Mouse (Mus musculus): Measurements from ENCODE around the gene Stap2.

DNA sequence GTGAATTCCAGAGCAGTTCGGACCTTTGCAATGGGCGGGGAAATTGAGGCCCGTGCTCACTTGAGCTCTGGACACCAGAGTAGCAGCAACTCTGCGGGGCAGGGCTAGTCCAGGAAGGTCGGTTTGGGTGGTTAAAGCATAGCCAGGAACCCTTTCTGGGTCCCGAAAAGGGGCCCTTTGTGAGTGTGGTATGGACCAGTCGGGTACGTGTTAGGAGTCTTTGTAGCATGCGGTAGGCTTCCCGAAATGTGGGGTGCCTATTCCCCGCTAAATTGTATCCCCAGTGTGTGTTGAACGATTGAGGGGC, 35.4 kb upstream of the Stap2 start:
- TF ChIP-seq CTCF (IDR thresholded peaks at IDR 0.05; ENCODE audit: low read depth) = no peak
- no peak for TF ChIP-seq EP300 (IDR thresholded peaks at IDR 0.05; ENCODE audit: low read depth)

All from liver, embryonic 14.5 days (tissue).